Comparison of ENCODE assay signal across 8 mouse cellular contexts in the genomic region with DNA sequence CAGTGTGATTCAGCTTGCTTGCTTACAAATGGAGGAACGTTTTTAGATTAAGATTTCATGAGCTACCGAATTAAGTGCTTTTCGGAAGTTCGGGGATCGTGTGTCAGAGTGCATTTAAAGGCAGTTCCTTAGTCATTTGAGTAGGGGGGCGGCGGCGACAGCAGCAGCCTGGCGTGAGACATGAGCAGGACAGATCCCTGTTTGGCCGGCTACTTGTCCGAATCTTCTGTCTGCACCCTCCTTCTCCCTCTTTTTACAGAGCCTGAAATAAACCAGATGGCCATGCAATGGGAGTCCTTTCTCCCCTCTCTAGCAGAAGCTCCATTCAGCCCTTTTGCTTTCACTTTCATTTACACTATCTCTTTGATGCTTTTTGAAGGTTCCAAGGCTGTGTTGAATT. TPM values are rescaled to one million over a fixed set of nuclear protein-coding genes. Genes with fewer than 3 reads are reported as not detected.
DNase-seq lines count a peak whose midpoint lies in the region; ATAC-seq and TF ChIP-seq lines count a peak whose summit lies in the region.

No protein-coding gene starts in this region.

- H3K4me2 ChIP-seq in lung, embryonic 15.5 days = peak overlapping the region; percentile 82

- no peak for DNase-seq in lung, postnatal 25 days (ENCODE audit: low spot score)
- DNase-seq in embryonic facial prominence, embryonic 10.5 days (ENCODE audit: low spot score) = peak; percentile 26
- DNase-seq in heart, postnatal 4 days = peak; percentile 26
- DNase-seq in lung, postnatal 10 days = peak; percentile 37
- DNase-seq in left cerebral cortex, postnatal 25 days (ENCODE audit: low spot score in 2 of 2) = no peak
- no peak for DNase-seq in cerebellum, adult 2 months
- no peak for DNase-seq in gastrocnemius, postnatal 14 days

- ATAC-seq in lung, embryonic 15.5 days (ENCODE audit: borderline replicate concordance, extremely low read depth, low FRiP score, low TSS enrichment) = no peak

- 7% methylated on average over 11 of the region's 11 CpGs for WGBS in lung, embryonic 15.5 days
- WGBS in embryonic facial prominence, embryonic 10.5 days = 42% methylated on average over 11 of the region's 11 CpGs
- WGBS in cerebellum, adult 2 months = 18% methylated on average over 11 of the region's 11 CpGs

- intact Hi-C loops in left cerebral cortex, postnatal 25 days (cut with DNase I) = loop anchor here (10.0 kb wide), 1 partner anchor 189 kb away; a partner anchor contains a TSS
- intact Hi-C loops in gastrocnemius, postnatal 14 days (cut with DNase I; ENCODE audit: low total_unique reads) = no loop called here

- TF ChIP-seq POLR2A in cerebellum, adult 2 months (IDR thresholded peaks at IDR 0.05; ENCODE audit: borderline replicate concordance, insufficient read depth, low read length) = no peak

- no peaks in the 10 kb centered on the region for H3K9me3 ChIP-seq in lung, embryonic 15.5 days
- H3K9me3 ChIP-seq in embryonic facial prominence, embryonic 10.5 days = no peaks in the 10 kb centered on the region

- no peaks in the 10 kb centered on the region for H3K36me3 ChIP-seq in lung, embryonic 15.5 days
- H3K36me3 ChIP-seq in embryonic facial prominence, embryonic 10.5 days (replicated peaks) = peaks cover 5% of the 10 kb centered on the region

- peak overlapping the region; percentile 90 for H3K4me3 ChIP-seq in lung, embryonic 15.5 days
- peak overlapping the region; percentile 77 for H3K4me3 ChIP-seq in embryonic facial prominence, embryonic 10.5 days
- H3K4me3 ChIP-seq in cerebellum, adult 2 months (replicated peaks; ENCODE audit: insufficient read depth, low read depth, low read length) = no peak overlapping the region

- no peak for TF ChIP-seq CTCF in cerebellum, adult 2 months (IDR thresholded peaks at IDR 0.05; ENCODE audit: borderline replicate concordance, insufficient read depth, low read depth, low read length)

- H3K9ac ChIP-seq in lung, embryonic 15.5 days = no peak overlapping the region; the same call in 1 of the 2 replicates

- H3K4me1 ChIP-seq in lung, embryonic 15.5 days = peaks cover 45% of the 10 kb centered on the region
- peaks cover 63% of the 10 kb centered on the region for H3K4me1 ChIP-seq in embryonic facial prominence, embryonic 10.5 days
- peaks cover 9% of the 10 kb centered on the region; the same call in 1 of the 2 replicates for H3K4me1 ChIP-seq in cerebellum, adult 2 months (ENCODE audit: control insufficient read depth, insufficient read depth, low read length)

- H3K27me3 ChIP-seq in lung, embryonic 15.5 days = no peaks in the 10 kb centered on the region
- no peaks in the 10 kb centered on the region for H3K27me3 ChIP-seq in embryonic facial prominence, embryonic 10.5 days (replicated peaks; ENCODE audit: low read depth, poor library complexity, severe bottlenecking)
- no peaks in the 10 kb centered on the region for H3K27me3 ChIP-seq in cerebellum, adult 2 months (ENCODE audit: control insufficient read depth, insufficient read depth, low read length)

- H3K27ac ChIP-seq in lung, embryonic 15.5 days = peak overlapping the region; percentile 38; the same call in 1 of the 2 replicates
- no peak overlapping the region for H3K27ac ChIP-seq in embryonic facial prominence, embryonic 10.5 days (replicated peaks)
- H3K27ac ChIP-seq in cerebellum, adult 2 months (ENCODE audit: insufficient read depth, low read length) = no peak overlapping the region

RNA-seq across cellular contexts. Expression of a gene that starts 2.3 kb away (rescaled TPM):
- polyA plus RNA-seq in lung, embryonic 15.5 days (2015; fragmentation: Nextera tagmentation; extraction: Ambion mirVana) = 16.5 and 17.1 TPM in 2 replicates
- 8.7 TPM in 2 replicates for polyA plus RNA-seq in embryonic facial prominence, embryonic 10.5 days (2016; fragmentation: Nextera tagmentation; extraction: Ambion mirVana)
- 10 to 100 TPM; 24.7 to 27.2 TPM for total RNA-seq in heart, postnatal 4 days (2021)
- total RNA-seq in left cerebral cortex, postnatal 25 days (2021) = 100 to 1,000 TPM; 103 to 120 TPM
- polyA plus RNA-seq in cerebellum, adult 2 months (2012; rRNA removed) = 22.0 and 25.3 TPM in 2 replicates
- 10 to 100 TPM in 1 of 2 experiments, 1 to 10 TPM in 1; 8.7 to 11.7 TPM for total RNA-seq in gastrocnemius, postnatal 14 days (2021)

Comparison
In these comparisons a context has a peak if more than half of its experiments do, and no peak if none do; other contexts are left out.
1. DNase-seq: peak in embryonic facial prominence, embryonic 10.5 days (single experiment), heart, postnatal 4 days (single experiment) and lung, postnatal 10 days (single experiment); none in lung, postnatal 25 days (single experiment), left cerebral cortex, postnatal 25 days (0 of 2), cerebellum, adult 2 months (0 of 2) and gastrocnemius, postnatal 14 days (single experiment).